Mouse (Mus musculus): ENCODE results near the gene Gm8994.

Gm8994 gene

GRCm38 (mm10) chr6:136358471-136358870 lies 31.1 kb downstream of the Gm8994 start:
- no peak for DNase-seq (ENCODE audit: low spot score in 2 of 2)

GRCm38 (mm10) chr6:136363313-136363712 lies 36.0 kb downstream of the Gm8994 start:
- no peak for DNase-seq (ENCODE audit: low spot score in 2 of 2)

- DNase-seq (ENCODE audit: low spot score in 2 of 2): no peak
Measured at GRCm38 (mm10) chr6:136364008-136364407, 36.7 kb downstream of the Gm8994 start.

GRCm38 (mm10) chr6:136364430-136365098 lies 37.2 kb downstream of the Gm8994 start:
- peak; percentile 40 to 53 for DNase-seq (ENCODE audit: low spot score in 2 of 2)

- no peak for DNase-seq (ENCODE audit: low spot score in 2 of 2)
Measured at GRCm38 (mm10) chr6:136376097-136376496, 48.8 kb downstream of the Gm8994 start.
